Mouse (Mus musculus): Measurements from ENCODE around the gene Strc.
"Not testable (repeated sequence)": the region's sequence is repeated elsewhere in the genome, so short reads cannot be mapped to it uniquely, and the experiment has no call there.

The Strc gene

GRCm38 (mm10) chr2:121386961-121387575 lies at the start of gene Strc:
TSS of gene Strc (minus strand) at chr2:121387168.
- not testable (repeated sequence) for DNase-seq (ENCODE audit: low read depth)

- peak; percentile 76 for DNase-seq (ENCODE audit: low read depth)
These were observed 47.9 kb upstream of the Strc start for GRCm38 (mm10) chr2:121434854-121435253.

GRCm38 (mm10) chr2:121425890-121426289 lies 38.9 kb upstream of the Strc start:
- DNase-seq (ENCODE audit: low read depth) = no peak

- DNase-seq (ENCODE audit: low read depth) = no peak
These were observed 36.2 kb upstream of the Strc start for GRCm38 (mm10) chr2:121423166-121423565.

GRCm38 (mm10) chr2:121418476-121418875 lies 31.5 kb upstream of the Strc start:
- no peak for DNase-seq (ENCODE audit: low read depth)

- DNase-seq (ENCODE audit: low read depth) = no peak
These were observed 29.4 kb upstream of the Strc start for GRCm38 (mm10) chr2:121416356-121416755.

- DNase-seq (ENCODE audit: low read depth) = no peak
These were observed 28.6 kb upstream of the Strc start for GRCm38 (mm10) chr2:121415591-121415990.

GRCm38 (mm10) chr2:121415103-121415502 lies 28.1 kb upstream of the Strc start:
- DNase-seq (ENCODE audit: low read depth) = no peak

GRCm38 (mm10) chr2:121414139-121414685 lies 27.2 kb upstream of the Strc start:
- DNase-seq (ENCODE audit: low read depth) = peak; percentile 50

GRCm38 (mm10) chr2:121413387-121414042 lies 26.5 kb upstream of the Strc start, which contains the start of the genes Pdia3 and Catsper2:
TSS of gene Pdia3 (plus strand) at chr2:121413775.
TSS of gene Catsper2 (minus strand) at chr2:121413792.
- DNase-seq (ENCODE audit: low read depth) = peak; percentile 97

- peak; percentile 9 for DNase-seq (ENCODE audit: low read depth)
These were observed 25.9 kb upstream of the Strc start for GRCm38 (mm10) chr2:121412843-121413386.

GRCm38 (mm10) chr2:121408160-121408559 lies 21.2 kb upstream of the Strc start:
- peak; percentile 62 for DNase-seq (ENCODE audit: low read depth)

- DNase-seq (ENCODE audit: low read depth) = peak; percentile 15
These were observed 16.3 kb upstream of the Strc start for GRCm38 (mm10) chr2:121403296-121403695.

- DNase-seq (ENCODE audit: low read depth) = peak; percentile 92
These were observed 9.7 kb upstream of the Strc start for GRCm38 (mm10) chr2:121396624-121397023.

- DNase-seq (ENCODE audit: low read depth) = no peak
These were observed 12.2 kb downstream of the Strc start for GRCm38 (mm10) chr2:121374766-121375165.

GRCm38 (mm10) chr2:121372266-121372665 lies 14.7 kb downstream of the Strc start:
- no peak for DNase-seq (ENCODE audit: low read depth)

- no peak for DNase-seq (ENCODE audit: low read depth)
These were observed 16.0 kb downstream of the Strc start for GRCm38 (mm10) chr2:121370921-121371320.

- DNase-seq (ENCODE audit: low read depth) = peak; percentile 76
These were observed 18.1 kb downstream of the Strc start for GRCm38 (mm10) chr2:121368831-121369230.

GRCm38 (mm10) chr2:121363656-121364055 lies 23.3 kb downstream of the Strc start:
- DNase-seq (ENCODE audit: low read depth) = no peak

- DNase-seq (ENCODE audit: low read depth) = no peak
These were observed 27.5 kb downstream of the Strc start for GRCm38 (mm10) chr2:121359461-121359860.

GRCm38 (mm10) chr2:121358381-121358780 lies 28.6 kb downstream of the Strc start:
- peak; percentile 39 for DNase-seq (ENCODE audit: low read depth)

- DNase-seq (ENCODE audit: low read depth) = no peak
These were observed 29.0 kb downstream of the Strc start for GRCm38 (mm10) chr2:121357961-121358360.

- DNase-seq (ENCODE audit: low read depth) = no peak
These were observed 29.5 kb downstream of the Strc start, which contains the start of gene Ckmt1 for GRCm38 (mm10) chr2:121357494-121357893. TSS of gene Ckmt1 (plus strand) at chr2:121357714.
